Comparison of ENCODE assay signal across 19 mouse cellular contexts in the genomic region with DNA sequence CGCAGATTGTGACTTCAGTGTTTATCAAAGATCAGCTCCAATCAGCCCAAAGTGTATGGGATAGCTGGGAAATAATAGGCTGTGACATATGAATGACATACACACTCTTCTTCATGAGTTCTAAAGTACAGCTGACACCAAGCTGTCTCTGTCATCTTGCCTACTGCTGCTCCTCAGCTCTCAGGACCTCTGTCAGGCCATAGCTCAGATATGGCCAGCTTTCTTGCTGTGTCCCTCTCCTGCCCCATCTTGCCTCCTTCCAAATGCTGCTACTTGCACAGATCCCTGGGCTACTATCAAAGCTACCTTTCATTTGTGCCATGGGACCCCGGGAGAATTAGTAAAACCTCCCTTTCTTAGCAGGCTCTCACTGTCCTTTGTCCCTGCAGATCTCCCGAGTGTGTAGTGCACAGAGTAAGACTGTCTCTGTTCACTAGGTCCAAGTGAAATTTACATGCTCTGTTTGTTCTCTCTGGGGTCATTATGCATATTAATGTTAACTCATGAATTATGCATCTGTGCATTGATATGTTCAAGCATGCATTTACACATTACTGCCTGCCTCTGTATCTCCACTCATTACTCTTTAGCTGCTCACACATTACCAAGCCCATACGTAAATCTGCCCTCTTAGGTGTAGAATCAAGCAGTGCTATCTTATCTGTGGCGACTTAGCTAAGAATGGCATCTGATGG. TPM values are rescaled to one million over a fixed set of nuclear protein-coding genes. Genes with fewer than 3 reads are reported as not detected.
DNase-seq lines count a peak whose midpoint lies in the region; ATAC-seq lines count a peak whose summit lies in the region.
"Had no signal": no experiment of that assay in that cellular context is flagged by ENCODE, and none has a peak within 500 bp of the region (broad histone marks: within the 10 kb centered on the region; RNA-seq: fewer than 3 reads in every experiment).

No protein-coding gene starts in this region.

- H3K4me2 ChIP-seq in neural tube, embryonic 13.5 days, result no peak overlapping the region
- H3K4me2 ChIP-seq in heart, embryonic 12.5 days, result no peak overlapping the region
- H3K4me2 ChIP-seq: embryonic facial prominence, embryonic 12.5 days; heart, embryonic 11.5 days; lung, embryonic 14.5 days; stomach, embryonic 15.5 days had no signal

- peak overlapping the region; percentile 62; the same call in 1 of the 2 replicates for H3K27ac ChIP-seq in forebrain, embryonic 10.5 days
- peak overlapping the region; percentile 79 for H3K27ac ChIP-seq in hindbrain, embryonic 10.5 days
- peak overlapping the region; percentile 74 for H3K27ac ChIP-seq in midbrain, embryonic 10.5 days (replicated peaks)
- peak overlapping the region; percentile 81 for H3K27ac ChIP-seq in neural tube, embryonic 13.5 days (replicated peaks)
- no peak overlapping the region for H3K27ac ChIP-seq in heart, embryonic 12.5 days (ENCODE audit: poor library complexity, severe bottlenecking)
- H3K27ac ChIP-seq: embryonic facial prominence, embryonic 12.5 days; stomach, embryonic 15.5 days had no signal

- ATAC-seq in neural tube, embryonic 13.5 days (ENCODE audit: low read depth), result peak; percentile 83
- no peak for ATAC-seq in heart, embryonic 12.5 days (ENCODE audit: insufficient number of reproducible peaks, low FRiP score)

- no peak overlapping the region for H3K4me3 ChIP-seq in forebrain, embryonic 10.5 days
- H3K4me3 ChIP-seq in hindbrain, embryonic 10.5 days, result no peak overlapping the region
- no peak overlapping the region for H3K4me3 ChIP-seq in midbrain, embryonic 10.5 days
- H3K4me3 ChIP-seq in neural tube, embryonic 13.5 days, result no peak overlapping the region
- H3K4me3 ChIP-seq in heart, embryonic 12.5 days, result no peak overlapping the region
- H3K4me3 ChIP-seq: embryonic facial prominence, embryonic 12.5 days; stomach, embryonic 15.5 days had no signal

- H3K9ac ChIP-seq in neural tube, embryonic 13.5 days, result no peak overlapping the region; the same call in 1 of the 2 replicates
- H3K9ac ChIP-seq in heart, embryonic 12.5 days, result no peak overlapping the region
- H3K9ac ChIP-seq: embryonic facial prominence, embryonic 12.5 days; lung, embryonic 14.5 days; stomach, embryonic 15.5 days had no signal

- WGBS in forebrain, embryonic 10.5 days, result 73% methylated on average over 5 of the region's 5 CpGs
- WGBS in hindbrain, embryonic 10.5 days, result 69% methylated on average over 5 of the region's 5 CpGs
- WGBS in midbrain, embryonic 10.5 days, result 76% methylated on average over 5 of the region's 5 CpGs
- 39% methylated on average over 5 of the region's 5 CpGs for WGBS in neural tube, embryonic 13.5 days
- 58% methylated on average over 5 of the region's 5 CpGs for WGBS in heart, embryonic 12.5 days

- H3K9me3 ChIP-seq in forebrain, embryonic 10.5 days, result no peaks in the 10 kb centered on the region
- H3K9me3 ChIP-seq in hindbrain, embryonic 10.5 days, result no peaks in the 10 kb centered on the region
- no peaks in the 10 kb centered on the region for H3K9me3 ChIP-seq in midbrain, embryonic 10.5 days (replicated peaks)
- H3K9me3 ChIP-seq in neural tube, embryonic 13.5 days, result no peaks in the 10 kb centered on the region
- no peaks in the 10 kb centered on the region for H3K9me3 ChIP-seq in heart, embryonic 12.5 days (replicated peaks)
- H3K9me3 ChIP-seq: embryonic facial prominence, embryonic 12.5 days; stomach, embryonic 15.5 days had no signal

- no peaks in the 10 kb centered on the region for H3K36me3 ChIP-seq in forebrain, embryonic 10.5 days (replicated peaks)
- H3K36me3 ChIP-seq in hindbrain, embryonic 10.5 days, result no peaks in the 10 kb centered on the region
- no peaks in the 10 kb centered on the region for H3K36me3 ChIP-seq in midbrain, embryonic 10.5 days
- H3K36me3 ChIP-seq in neural tube, embryonic 13.5 days, result no peaks in the 10 kb centered on the region
- H3K36me3 ChIP-seq in heart, embryonic 12.5 days, result no peaks in the 10 kb centered on the region
- H3K36me3 ChIP-seq: embryonic facial prominence, embryonic 12.5 days; stomach, embryonic 15.5 days had no signal

- H3K4me1 ChIP-seq in forebrain, embryonic 10.5 days, result peaks cover 15% of the 10 kb centered on the region
- H3K4me1 ChIP-seq in hindbrain, embryonic 10.5 days (replicated peaks), result peaks cover 20% of the 10 kb centered on the region
- peaks cover 21% of the 10 kb centered on the region for H3K4me1 ChIP-seq in midbrain, embryonic 10.5 days
- H3K4me1 ChIP-seq in neural tube, embryonic 13.5 days (replicated peaks), result peaks cover 32% of the 10 kb centered on the region
- H3K4me1 ChIP-seq in heart, embryonic 12.5 days (replicated peaks), result peaks cover 13% of the 10 kb centered on the region
- H3K4me1 ChIP-seq: stomach, embryonic 15.5 days had no signal

- intact Hi-C loops in gastrocnemius, postnatal 14 days (cut with DNase I; ENCODE audit: low total_unique reads), result no loop called here

- no peaks in the 10 kb centered on the region for H3K27me3 ChIP-seq in forebrain, embryonic 10.5 days (ENCODE audit: poor library complexity, severe bottlenecking)
- H3K27me3 ChIP-seq in hindbrain, embryonic 10.5 days (ENCODE audit: insufficient read depth, poor library complexity, severe bottlenecking), result no peaks in the 10 kb centered on the region
- H3K27me3 ChIP-seq in midbrain, embryonic 10.5 days (ENCODE audit: low read depth, poor library complexity, severe bottlenecking), result no peaks in the 10 kb centered on the region
- H3K27me3 ChIP-seq in neural tube, embryonic 13.5 days, result no peaks in the 10 kb centered on the region
- H3K27me3 ChIP-seq in heart, embryonic 12.5 days (replicated peaks), result no peaks in the 10 kb centered on the region
- H3K27me3 ChIP-seq: embryonic facial prominence, embryonic 12.5 days; stomach, embryonic 15.5 days had no signal

- no peak for DNase-seq in forebrain, embryonic 10.5 days (ENCODE audit: extremely low spot score, low spot score)
- DNase-seq in hindbrain, embryonic 10.5 days (ENCODE audit: low spot score), result no peak
- DNase-seq in midbrain, embryonic 10.5 days (ENCODE audit: low spot score), result no peak
- DNase-seq in heart, adult 9 months (ENCODE audit: low spot score in 2 of 2), result no peak
- DNase-seq in ovary, postnatal 14 days (ENCODE audit: low spot score), result no peak
- no peak for DNase-seq in gastrocnemius, postnatal 14 days
- DNase-seq: cerebellum, adult 18-20 months; gastrocnemius, postnatal 25 days; heart, postnatal 4 days; kidney, adult 18-20 months; kidney, postnatal 36 days; layer of hippocampus, postnatal 36 days; lung, embryonic 14.5 days; thymus, postnatal 14 days had no signal

RNA-seq across cellular contexts. Expression of a gene that starts 45.6 kb away (rescaled TPM):
- polyA plus RNA-seq in forebrain, embryonic 10.5 days (2016; fragmentation: Nextera tagmentation; extraction: Ambion mirVana), result 0.38 TPM in 1 of 2 replicates, not detected in the other
- 0.16 TPM in 1 of 2 replicates, not detected in the other for polyA plus RNA-seq in hindbrain, embryonic 10.5 days (2016; fragmentation: Nextera tagmentation; extraction: Ambion mirVana)
- polyA plus RNA-seq in midbrain, embryonic 10.5 days (2016; fragmentation: Nextera tagmentation; extraction: Ambion mirVana), result 0.05 TPM in 1 of 2 replicates, not detected in the other
- not detected in 2 replicates for polyA plus RNA-seq in neural tube, embryonic 13.5 days (2015; fragmentation: Nextera tagmentation; extraction: Ambion mirVana)
- total RNA-seq in gastrocnemius, postnatal 14 days (2021), result 1 to 10 TPM; 3.3 to 4.0 TPM
- polyA plus RNA-seq in heart, embryonic 12.5 days (2016; fragmentation: Nextera tagmentation; extraction: Ambion mirVana), result 0.91 and 1.1 TPM in 2 replicates
